Mouse (Mus musculus) intestine, postnatal 0 days (tissue): Measurements from ENCODE around the gene Lrrfip1. TPM values are rescaled to one million over a fixed set of nuclear protein-coding genes. Genes with fewer than 3 reads are reported as not detected.

Experiments used
- ATAC-seq: fragments of 200-750 bp; cut with Nextera tagmentation; 2 replicates; pipeline ENCODE4 v1.8.0; 2017; ENCODE audit warnings: mild to moderate bottlenecking, moderate TSS enrichment, moderate library complexity
- H3K27ac ChIP-seq: fragments of 300-500 bp; sonication (generic); 2 replicates; pipeline ENCODE4 v1.5.1; 2014; ENCODE audit warnings: mild to moderate bottlenecking, low read depth, low read length, moderate library complexity
- H3K27me3 ChIP-seq: fragments of 300-500 bp; sonication (generic); replicated peaks from 2 replicates; pipeline ENCODE4 v1.6.1; 2014; ENCODE audit warnings: low read length, mixed read lengths; ENCODE audit not compliant: control insufficient read depth, insufficient read depth
- H3K36me3 ChIP-seq: fragments of 300-500 bp; sonication (generic); 2 replicates; pipeline ENCODE4 v1.6.1; 2014; ENCODE audit warnings: mild to moderate bottlenecking, moderate library complexity; ENCODE audit not compliant: control insufficient read depth, insufficient read depth
- H3K4me1 ChIP-seq: fragments of 300-500 bp; sonication (generic); replicated peaks from 2 replicates; pipeline ENCODE4 v1.6.1; 2014; ENCODE audit warnings: antibody characterized with exemption, low read length, mixed read lengths; ENCODE audit not compliant: control insufficient read depth, insufficient read depth
- H3K4me2 ChIP-seq: fragments of 300-500 bp; sonication (generic); replicated peaks from 2 replicates; pipeline ENCODE4 v1.6.1; 2014; ENCODE audit warnings: low read depth, mild to moderate bottlenecking, moderate library complexity
- H3K4me3 ChIP-seq: fragments of 300-500 bp; sonication (generic); 2 replicates; pipeline ENCODE4 v1.5.1; 2014; ENCODE audit warnings: low read depth, low read length
- H3K9ac ChIP-seq: fragments of 300-500 bp; sonication (generic); 2 replicates; pipeline ENCODE4 v1.6.1; 2014; ENCODE audit warnings: mild to moderate bottlenecking, low read depth, low read length
- H3K9me3 ChIP-seq: fragments of 300-500 bp; sonication (generic); 2 replicates; pipeline ENCODE4 v1.6.1; 2016; ENCODE audit warnings: mixed run types; ENCODE audit not compliant: control insufficient read depth
- CTCF ChIP-seq: sonication (generic); IDR thresholded peaks from 2 replicates; pipeline ENCODE4 v1.5.1; 2016; ENCODE audit warnings: low read depth, mild to moderate bottlenecking, control low read depth, antibody characterized with exemption, moderate library complexity
- WGBS: fragments of 180-500 bp; shearing (Covaris S2); extraction: QIAGEN DNeasy Blood & Tissue Kit; methylation state at CpG from one replicate; pipeline ENCODE4 v1.1.7; 2014; 5-methylcytosine and 5-hydroxymethylcytosine counted together
- polyA plus RNA-seq: library from polyadenylated mRNA; unstranded; fragments of >200 nt; fragmentation: Nextera tagmentation; extraction: Ambion mirVana; gene quantifications from 2 replicates; pipeline ENCODE4 v1.2.1, GENCODE M21; 2015

Lrrfip1 gene
- polyA plus RNA-seq, 1 experiment from 2014 or later = 79.2 TPM

DNA sequence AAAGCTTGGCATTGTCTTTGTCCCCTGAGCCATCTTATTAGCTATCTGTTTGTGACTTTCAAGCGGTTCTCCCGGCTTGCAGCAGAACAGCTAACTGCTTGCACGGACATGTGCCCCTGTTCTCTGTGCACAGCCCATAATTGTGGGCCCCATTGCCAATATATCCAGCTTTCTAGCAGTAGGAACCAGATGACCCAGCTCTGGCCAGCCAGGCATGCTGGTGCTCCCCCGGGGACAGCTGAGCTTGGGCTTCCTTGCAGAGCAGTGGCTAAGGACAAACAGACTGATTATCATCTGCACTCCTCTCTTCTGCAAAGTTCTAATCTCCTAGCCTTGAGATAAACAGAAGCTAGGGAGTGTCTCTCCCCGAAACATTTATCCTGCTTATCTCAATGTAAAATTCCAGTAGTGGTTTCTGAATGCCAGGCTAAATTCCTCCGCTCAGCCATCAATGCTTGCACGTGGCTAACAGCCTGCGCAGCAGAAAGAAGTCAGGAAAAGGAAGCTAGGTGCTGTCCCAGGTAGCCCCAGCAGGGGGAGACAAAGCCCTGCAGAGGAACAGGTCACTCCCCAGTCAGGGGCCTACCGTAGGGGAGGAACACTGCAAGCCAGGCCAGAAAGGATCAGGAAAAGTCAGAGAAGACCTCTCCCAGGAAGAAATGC is 25.5 kb upstream of the Lrrfip1 start:
- Histone ChIP-seq H3K4me3 (no peak overlapping the region), H3K9ac (no peak overlapping the region), H3K36me3 (no peaks in the 10 kb centered on the region), H3K27ac (no peak overlapping the region), H3K4me1 (no peaks in the 10 kb centered on the region), H3K27me3 (no peaks in the 10 kb centered on the region), H3K9me3 (no peaks in the 10 kb centered on the region), H3K4me2 (no peak overlapping the region)
- peak; percentile 100 for TF ChIP-seq CTCF
- 23% methylated on average over 9 of the region's 9 CpGs for WGBS
- ATAC-seq = peak; percentile 25; the same call in 1 of the 2 replicates

- Histone ChIP-seq H3K4me1 (no peaks in the 10 kb centered on the region), H3K27me3 (no peaks in the 10 kb centered on the region), H3K27ac (no peak overlapping the region), H3K9me3 (no peaks in the 10 kb centered on the region), H3K9ac (no peak overlapping the region), H3K4me2 (no peak overlapping the region), H3K36me3 (no peaks in the 10 kb centered on the region), H3K4me3 (no peak overlapping the region)
- TF ChIP-seq CTCF = no peak
- no peak for ATAC-seq
- 86% methylated on average over 2 of the region's 2 CpGs for WGBS
These were observed 25.0 kb upstream of the Lrrfip1 start for GRCm38 (mm10) chr1:90973574-90973911.

- ATAC-seq = no peak
- Histone ChIP-seq H3K9ac (no peak overlapping the region), H3K36me3 (no peaks in the 10 kb centered on the region), H3K4me3 (no peak overlapping the region), H3K27me3 (no peaks in the 10 kb centered on the region), H3K27ac (no peak overlapping the region), H3K4me2 (no peak overlapping the region), H3K4me1 (no peaks in the 10 kb centered on the region), H3K9me3 (no peaks in the 10 kb centered on the region)
- TF ChIP-seq CTCF = no peak
- WGBS = 62% methylated on average over 12 of the region's 12 CpGs
These were observed 23.5 kb upstream of the Lrrfip1 start for GRCm38 (mm10) chr1:90974906-90975649.

- no peaks in the 10 kb centered on the region for H3K9me3 ChIP-seq
- H3K36me3 ChIP-seq = no peaks in the 10 kb centered on the region
- H3K9ac ChIP-seq = no peak overlapping the region
- H3K27ac ChIP-seq = no peak overlapping the region
- no peak overlapping the region for H3K4me3 ChIP-seq
- WGBS = 91% methylated on average over 4 of the region's 4 CpGs
- no peak for ATAC-seq
- H3K4me1 ChIP-seq = no peaks in the 10 kb centered on the region
- no peak for TF ChIP-seq CTCF
- H3K27me3 ChIP-seq = no peaks in the 10 kb centered on the region
- H3K4me2 ChIP-seq = no peak overlapping the region
These were observed 22.6 kb upstream of the Lrrfip1 start for GRCm38 (mm10) chr1:90975960-90976359.

DNA sequence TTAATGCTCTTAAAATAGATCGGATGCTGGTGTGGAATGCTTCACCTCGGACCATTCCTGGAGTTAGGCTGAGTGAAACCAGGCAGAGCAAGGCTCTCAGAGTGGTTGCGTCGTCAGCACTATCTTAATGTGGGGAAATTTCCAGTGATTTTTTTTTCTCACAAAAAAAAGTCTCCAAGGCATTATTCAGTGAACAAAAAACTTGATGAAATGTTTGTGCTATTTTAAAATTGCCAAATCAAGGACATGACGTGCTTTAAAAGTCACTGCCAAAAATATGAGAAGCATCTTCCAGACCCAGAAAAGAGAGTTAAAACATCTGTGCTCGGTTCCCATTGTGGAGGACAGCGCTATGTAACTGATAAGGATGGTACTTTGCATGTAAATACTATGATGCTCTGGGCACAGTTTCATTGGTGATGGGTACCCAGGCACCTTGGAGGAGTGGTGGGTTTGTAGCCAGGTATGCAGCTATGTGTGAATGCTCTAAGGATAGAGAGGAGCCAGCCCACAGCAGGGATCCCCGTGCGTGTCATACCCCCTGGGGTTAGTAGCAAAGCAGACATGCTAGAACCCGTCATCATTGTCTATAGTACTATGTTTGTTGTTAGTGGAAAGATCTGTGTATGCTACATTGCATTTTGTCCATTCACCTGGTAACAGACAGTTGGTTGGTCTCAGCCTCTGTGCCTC is 17.8 kb upstream of the Lrrfip1 start:
- no peak for TF ChIP-seq CTCF
- Histone ChIP-seq H3K4me3 (no peak overlapping the region), H3K27me3 (no peaks in the 10 kb centered on the region), H3K27ac (no peak overlapping the region), H3K4me1 (no peaks in the 10 kb centered on the region), H3K4me2 (no peak overlapping the region), H3K9me3 (no peaks in the 10 kb centered on the region), H3K36me3 (no peaks in the 10 kb centered on the region), H3K9ac (no peak overlapping the region)
- ATAC-seq = no peak
- WGBS = 62% methylated on average over 10 of the region's 10 CpGs

- no peak overlapping the region for H3K4me3 ChIP-seq
These were observed 17.2 kb upstream of the Lrrfip1 start for GRCm38 (mm10) chr1:90981346-90981745.

More at GRCm38 (mm10) chr1:90981346-90981745, 17.2 kb upstream of the Lrrfip1 start:
- WGBS = 65% methylated on average over 3 of the region's 3 CpGs
- ATAC-seq = no peak
- H3K4me1 ChIP-seq = no peaks in the 10 kb centered on the region
- H3K9ac ChIP-seq = no peak overlapping the region
- no peaks in the 10 kb centered on the region for H3K36me3 ChIP-seq
- H3K4me2 ChIP-seq = no peak overlapping the region
- TF ChIP-seq CTCF = no peak
- H3K9me3 ChIP-seq = no peaks in the 10 kb centered on the region
- H3K27ac ChIP-seq = no peak overlapping the region
- no peaks in the 10 kb centered on the region for H3K27me3 ChIP-seq
